Mouse (Mus musculus): ENCODE results near the gene Prg3. TPM values are rescaled to one million over a fixed set of nuclear protein-coding genes. Genes with fewer than 3 reads are reported as not detected.

Prg3 gene
- polyA plus RNA-seq, 2 experiments = 2.1 to 4.4 TPM

DNA sequence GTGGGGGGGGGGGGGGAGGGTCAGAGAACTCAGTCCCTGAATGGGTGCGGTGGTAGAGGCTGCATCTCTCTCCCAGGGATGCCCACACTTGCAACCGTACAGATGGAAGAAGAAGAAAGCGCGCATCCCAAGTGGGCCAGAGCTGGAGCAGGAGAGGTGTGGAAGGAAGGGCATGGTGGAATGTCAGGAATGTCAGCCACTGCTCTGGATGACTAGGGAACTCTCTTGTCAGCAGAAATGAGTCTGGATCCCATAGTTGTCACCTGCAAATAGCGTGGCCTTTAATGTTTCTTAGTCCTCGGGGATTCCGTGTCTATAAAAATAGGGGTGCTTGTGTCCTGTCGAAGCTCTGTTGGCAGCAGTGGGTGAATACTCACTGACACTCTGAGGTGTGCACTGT lies 14.6 kb downstream of the Prg3 start:
- no peak overlapping the region for H3K27ac ChIP-seq
- H3K9ac ChIP-seq (replicated peaks) = no peak overlapping the region
- H3K36me3 ChIP-seq (replicated peaks; ENCODE audit: control insufficient read depth, insufficient read depth, low read depth) = no peaks in the 10 kb centered on the region
- no peak overlapping the region for H3K4me3 ChIP-seq (ENCODE audit: insufficient read depth in 1 of 2, low read depth in 2 of 2, low read length in 2 of 2)
- no peak overlapping the region for H3K4me2 ChIP-seq (ENCODE audit: low read depth)
- no peaks in the 10 kb centered on the region for H3K27me3 ChIP-seq (ENCODE audit: control insufficient read depth, insufficient read depth, low read length)
- 85% methylated on average over 8 of the region's 8 CpGs for WGBS (ENCODE audit: insufficient replicate concordance)
- TF ChIP-seq EP300 (IDR thresholded peaks at IDR 0.05; ENCODE audit: low read depth) (no peak), CTCF (IDR thresholded peaks at IDR 0.05; ENCODE audit: low read depth) (no peak)
- peaks cover 19 to 21% of the 10 kb centered on the region in 2 experiments for H3K4me1 ChIP-seq (replicated peaks; ENCODE audit: control insufficient read depth in 2 of 2, insufficient read depth in 2 of 2, low read length in 1 of 2)
- H3K9me3 ChIP-seq (ENCODE audit: control insufficient read depth, low read length) = no peaks in the 10 kb centered on the region
- ATAC-seq (ENCODE audit: insufficient read depth) (no peak), DNase-seq (ENCODE audit: low read depth in 3 of 3, low spot score in 3 of 3) (no peak)

DNA sequence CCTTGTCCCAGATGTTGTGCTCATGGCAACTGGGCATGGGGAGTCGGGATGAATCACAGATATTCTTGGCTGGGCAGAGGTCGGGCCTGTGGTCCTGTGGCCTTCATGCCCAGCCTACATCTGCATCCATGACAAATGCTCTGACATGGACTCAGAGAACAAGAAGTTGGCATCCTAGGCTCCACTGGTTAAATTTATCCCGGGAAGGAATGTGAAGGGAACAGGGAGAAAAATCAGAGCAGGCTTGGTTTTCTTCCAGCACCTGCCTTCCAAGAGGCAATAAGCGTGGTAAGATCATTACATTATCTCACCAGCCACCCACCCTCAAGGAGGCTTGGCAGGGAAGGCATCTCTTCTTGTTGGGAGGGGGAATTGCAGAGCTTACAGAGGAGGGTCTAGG lies 16.3 kb downstream of the Prg3 start:
- TF ChIP-seq EP300 (IDR thresholded peaks at IDR 0.05; ENCODE audit: low read depth) (no peak), CTCF (IDR thresholded peaks at IDR 0.05; ENCODE audit: low read depth) (no peak)
- WGBS (ENCODE audit: insufficient replicate concordance) = 58% methylated on average over 4 of the region's 4 CpGs
- H3K9me3 ChIP-seq (ENCODE audit: control insufficient read depth, low read length) = no peaks in the 10 kb centered on the region
- no peak overlapping the region for H3K27ac ChIP-seq
- no peaks in the 10 kb centered on the region for H3K36me3 ChIP-seq (replicated peaks; ENCODE audit: control insufficient read depth, insufficient read depth, low read depth)
- no peaks in the 10 kb centered on the region for H3K27me3 ChIP-seq (ENCODE audit: control insufficient read depth, insufficient read depth, low read length)
- H3K4me3 ChIP-seq (ENCODE audit: insufficient read depth in 1 of 2, low read depth in 2 of 2, low read length in 2 of 2) = no peak overlapping the region
- DNase-seq (ENCODE audit: low read depth in 3 of 3, low spot score in 3 of 3) = no peak
- H3K4me1 ChIP-seq (replicated peaks; ENCODE audit: control insufficient read depth in 2 of 2, insufficient read depth in 2 of 2, low read length in 1 of 2) = peaks cover 17 to 19% of the 10 kb centered on the region in 2 experiments
- ATAC-seq (ENCODE audit: insufficient read depth) = no peak
- no peak overlapping the region for H3K9ac ChIP-seq (replicated peaks)
- no peak overlapping the region for H3K4me2 ChIP-seq (ENCODE audit: low read depth)

DNA sequence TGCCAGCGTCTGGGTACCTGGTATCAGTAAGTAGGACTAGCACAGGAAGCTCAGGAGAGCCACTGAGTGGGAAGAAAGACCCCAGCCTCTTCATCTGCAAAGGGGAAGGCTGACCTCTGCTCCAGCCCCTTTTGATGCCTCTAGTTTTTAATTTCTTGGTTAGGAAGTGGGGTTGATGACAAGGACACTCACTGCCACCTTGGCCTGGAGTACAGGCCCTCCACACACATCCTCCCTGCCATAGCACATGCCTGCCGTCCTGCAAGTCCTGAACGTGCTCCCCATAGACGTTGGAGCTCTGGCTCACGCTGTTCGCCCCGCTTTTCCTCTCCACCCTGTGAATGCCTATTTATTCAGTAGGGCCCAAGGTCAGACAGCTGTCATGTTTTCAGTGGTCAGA lies 18.6 kb downstream of the Prg3 start:
- WGBS (ENCODE audit: insufficient replicate concordance) = 77% methylated on average over 7 of the region's 7 CpGs
- Histone ChIP-seq H3K9ac (replicated peaks) (no peak overlapping the region), H3K4me2 (ENCODE audit: low read depth) (no peak overlapping the region), H3K27ac (no peak overlapping the region), H3K4me3 (ENCODE audit: insufficient read depth in 1 of 2, low read depth in 2 of 2, low read length in 2 of 2) (no peak overlapping the region), H3K4me1 (replicated peaks; ENCODE audit: control insufficient read depth in 2 of 2, insufficient read depth in 2 of 2, low read length in 1 of 2) (peaks cover 22 to 24% of the 10 kb centered on the region in 2 experiments), H3K27me3 (ENCODE audit: control insufficient read depth, insufficient read depth, low read length) (no peaks in the 10 kb centered on the region), H3K9me3 (ENCODE audit: control insufficient read depth, low read length) (no peaks in the 10 kb centered on the region), H3K36me3 (replicated peaks; ENCODE audit: control insufficient read depth, insufficient read depth, low read depth) (no peaks in the 10 kb centered on the region)
- ATAC-seq (ENCODE audit: insufficient read depth) = no peak
- TF ChIP-seq EP300 (IDR thresholded peaks at IDR 0.05; ENCODE audit: low read depth) (no peak), CTCF (IDR thresholded peaks at IDR 0.05; ENCODE audit: low read depth) (no peak)
- no peak for DNase-seq (ENCODE audit: low read depth in 3 of 3, low spot score in 3 of 3)

GRCm38 (mm10) chr2:85007729-85008128 lies 19.7 kb downstream of the Prg3 start:
- WGBS (ENCODE audit: insufficient replicate concordance) = 18% methylated on average over 4 of the region's 4 CpGs
- peak; percentile 37 to 43 (median 41) for DNase-seq (ENCODE audit: low read depth in 3 of 3, low spot score in 3 of 3)
- TF ChIP-seq CTCF (IDR thresholded peaks at IDR 0.05; ENCODE audit: low read depth) (peak; percentile 78), EP300 (IDR thresholded peaks at IDR 0.05; ENCODE audit: low read depth) (no peak)

DNA sequence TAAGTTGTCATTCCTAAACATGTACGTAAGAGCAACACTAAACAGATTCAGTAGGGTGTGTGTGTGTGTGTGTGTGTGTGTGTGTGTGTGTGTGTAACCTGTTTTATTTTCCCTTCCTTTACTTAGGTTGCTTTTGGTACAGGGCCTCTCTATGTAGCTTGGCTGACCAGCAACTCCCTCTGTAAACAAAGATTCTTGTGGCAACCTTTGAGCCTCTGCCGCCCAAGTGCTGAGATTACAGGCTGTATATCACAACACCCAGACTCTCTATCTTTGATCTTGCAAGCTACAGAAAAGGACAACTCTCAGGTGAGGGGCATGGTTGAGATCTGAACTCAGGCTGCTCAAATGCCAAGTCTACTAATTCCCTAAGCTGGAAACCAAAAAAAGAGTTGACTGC lies 21.2 kb downstream of the Prg3 start:
- Histone ChIP-seq H3K36me3 (replicated peaks; ENCODE audit: control insufficient read depth, insufficient read depth, low read depth) (no peaks in the 10 kb centered on the region), H3K4me2 (ENCODE audit: low read depth) (no peak overlapping the region), H3K27ac (peak overlapping the region; percentile 16; the same call in 1 of the 2 replicates), H3K9ac (replicated peaks) (no peak overlapping the region), H3K4me1 (replicated peaks; ENCODE audit: control insufficient read depth in 2 of 2, insufficient read depth in 2 of 2, low read length in 1 of 2) (peaks cover 46 to 47% of the 10 kb centered on the region in 2 experiments), H3K27me3 (ENCODE audit: control insufficient read depth, insufficient read depth, low read length) (no peaks in the 10 kb centered on the region), H3K9me3 (ENCODE audit: control insufficient read depth, low read length) (no peaks in the 10 kb centered on the region), H3K4me3 (ENCODE audit: insufficient read depth in 1 of 2, low read depth in 2 of 2, low read length in 2 of 2) (no peak overlapping the region)
- 63% methylated on average over 2 of the region's 2 CpGs for WGBS (ENCODE audit: insufficient replicate concordance)
- ATAC-seq (ENCODE audit: insufficient read depth) (no peak), DNase-seq (ENCODE audit: low read depth in 3 of 3, low spot score in 3 of 3) (no peak)
- TF ChIP-seq EP300 (IDR thresholded peaks at IDR 0.05; ENCODE audit: low read depth) = no peak
- TF ChIP-seq CTCF (IDR thresholded peaks at IDR 0.05; ENCODE audit: low read depth) = no peak

More at GRCm38 (mm10) chr2:85007729-85008128, 19.7 kb downstream of the Prg3 start:
- Histone ChIP-seq H3K36me3 (replicated peaks; ENCODE audit: control insufficient read depth, insufficient read depth, low read depth) (no peaks in the 10 kb centered on the region), H3K4me3 (ENCODE audit: insufficient read depth in 1 of 2, low read depth in 2 of 2, low read length in 2 of 2) (no peak overlapping the region), H3K27ac (no peak overlapping the region), H3K9me3 (ENCODE audit: control insufficient read depth, low read length) (no peaks in the 10 kb centered on the region), H3K4me2 (ENCODE audit: low read depth) (no peak overlapping the region), H3K27me3 (ENCODE audit: control insufficient read depth, insufficient read depth, low read length) (no peaks in the 10 kb centered on the region), H3K9ac (replicated peaks) (no peak overlapping the region), H3K4me1 (replicated peaks; ENCODE audit: control insufficient read depth in 2 of 2, insufficient read depth in 2 of 2, low read length in 1 of 2) (peaks cover 31 to 34% of the 10 kb centered on the region in 2 experiments)
- no peak for ATAC-seq (ENCODE audit: insufficient read depth)

Data from liver, embryonic 14.5 days (tissue).